Mouse (Mus musculus) embryonic facial prominence, embryonic 14.5 days (tissue): ENCODE results near the gene Rsrp1. TPM values are rescaled to one million over a fixed set of nuclear protein-coding genes. Genes with fewer than 3 reads are reported as not detected.

ENCODE experiments used
- ATAC-seq: fragments of 200-750 bp; cut with Nextera tagmentation; 2 replicates; pipeline ENCODE4 v1.8.0; 2017; ENCODE audit warnings: low read depth, moderate number of reproducible peaks, moderate TSS enrichment
- DNase-seq: peaks from one replicate; pipeline ENCODE4 v3.0.0-alpha.2; 2015; ENCODE audit warnings: low spot score
- H3K27ac ChIP-seq: fragments of 300-500 bp; sonication (generic); replicated peaks from 2 replicates; pipeline ENCODE4 v1.5.1; 2014; ENCODE audit warnings: low read depth, mild to moderate bottlenecking, low read length, moderate library complexity
- H3K27me3 ChIP-seq: fragments of 300-500 bp; sonication (generic); replicated peaks from 2 replicates; pipeline ENCODE4 v1.6.1; 2014; ENCODE audit warnings: low read length; ENCODE audit not compliant: control insufficient read depth, insufficient read depth
- H3K36me3 ChIP-seq: fragments of 300-500 bp; sonication (generic); 2 replicates; pipeline ENCODE4 v1.6.1; 2014; ENCODE audit warnings: low read length, mixed read lengths; ENCODE audit not compliant: control insufficient read depth, insufficient read depth
- H3K4me1 ChIP-seq: fragments of 300-500 bp; sonication (generic); 2 replicates; pipeline ENCODE4 v1.6.1; 2014; ENCODE audit warnings: antibody characterized with exemption, low read length; ENCODE audit not compliant: control insufficient read depth, insufficient read depth
- H3K4me2 ChIP-seq: fragments of 300-500 bp; sonication (generic); 2 replicates; pipeline ENCODE4 v1.6.1; 2014; ENCODE audit warnings: low read depth, mild to moderate bottlenecking, low read length, moderate library complexity, mixed read lengths
- H3K4me3 ChIP-seq: fragments of 300-500 bp; sonication (generic); 2 replicates; pipeline ENCODE4 v1.5.1; 2014; ENCODE audit warnings: low read depth, mild to moderate bottlenecking, low read length
- H3K9ac ChIP-seq: fragments of 300-500 bp; sonication (generic); 2 replicates; pipeline ENCODE4 v1.6.1; 2014; ENCODE audit warnings: low read depth, mild to moderate bottlenecking, low read length, moderate library complexity, mixed read lengths
- H3K9me3 ChIP-seq: fragments of 300-500 bp; sonication (generic); 2 replicates; pipeline ENCODE4 v1.6.1; 2016; ENCODE audit warnings: low read length; ENCODE audit not compliant: control insufficient read depth
- WGBS: fragments of 180-500 bp; shearing (Covaris S2); extraction: QIAGEN DNeasy Blood & Tissue Kit; methylation state at CpG from one replicate; pipeline ENCODE4 v1.1.7; 2014; 5-methylcytosine and 5-hydroxymethylcytosine counted together
- polyA plus RNA-seq: library from polyadenylated mRNA; unstranded; fragments of >200 nt; fragmentation: Nextera tagmentation; extraction: Ambion mirVana; gene quantifications from 2 replicates; pipeline ENCODE4 v1.2.1, GENCODE M21; 2014

The Rsrp1 gene
- polyA plus RNA-seq, 1 experiment from 2014 or later = 349 TPM

DNA sequence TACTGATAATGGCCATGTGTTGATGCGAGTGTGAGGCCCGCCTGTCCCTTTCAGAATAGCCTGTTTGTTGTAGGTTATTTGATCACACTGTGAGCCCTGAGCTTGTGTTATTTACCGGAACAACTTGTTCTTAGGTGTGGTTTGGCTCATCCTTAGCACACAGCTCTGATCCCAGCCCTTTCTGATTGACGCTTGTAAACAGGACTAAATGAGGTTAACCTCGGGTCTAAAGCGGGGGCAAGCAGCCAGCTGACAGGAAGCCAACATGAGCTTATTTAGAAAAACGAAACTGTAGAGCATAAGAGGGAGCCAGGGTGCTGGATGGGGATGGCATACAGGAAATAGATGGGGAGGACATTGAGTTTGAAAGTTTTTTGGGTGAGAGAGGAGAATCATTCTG, 5.0 kb upstream of the Rsrp1 start:
- no peaks in the 10 kb centered on the region for H3K27me3 ChIP-seq
- H3K9ac ChIP-seq = no peak overlapping the region
- ATAC-seq (no peak), DNase-seq (peak; percentile 63)
- H3K9me3 ChIP-seq = no peaks in the 10 kb centered on the region
- H3K27ac ChIP-seq = 0 out of 2 replicates have a peak overlapping the region, but pooled peaks have one; percentile 28
- peaks cover 5% of the 10 kb centered on the region; the same call in 1 of the 2 replicates for H3K4me1 ChIP-seq
- no peak overlapping the region for H3K4me3 ChIP-seq
- no peak overlapping the region for H3K4me2 ChIP-seq
- H3K36me3 ChIP-seq = 0 out of 2 replicates have a peak, but pooled peaks cover under 1% of the 10 kb centered on the region
- WGBS = 51% methylated on average over 7 of the region's 7 CpGs

DNA sequence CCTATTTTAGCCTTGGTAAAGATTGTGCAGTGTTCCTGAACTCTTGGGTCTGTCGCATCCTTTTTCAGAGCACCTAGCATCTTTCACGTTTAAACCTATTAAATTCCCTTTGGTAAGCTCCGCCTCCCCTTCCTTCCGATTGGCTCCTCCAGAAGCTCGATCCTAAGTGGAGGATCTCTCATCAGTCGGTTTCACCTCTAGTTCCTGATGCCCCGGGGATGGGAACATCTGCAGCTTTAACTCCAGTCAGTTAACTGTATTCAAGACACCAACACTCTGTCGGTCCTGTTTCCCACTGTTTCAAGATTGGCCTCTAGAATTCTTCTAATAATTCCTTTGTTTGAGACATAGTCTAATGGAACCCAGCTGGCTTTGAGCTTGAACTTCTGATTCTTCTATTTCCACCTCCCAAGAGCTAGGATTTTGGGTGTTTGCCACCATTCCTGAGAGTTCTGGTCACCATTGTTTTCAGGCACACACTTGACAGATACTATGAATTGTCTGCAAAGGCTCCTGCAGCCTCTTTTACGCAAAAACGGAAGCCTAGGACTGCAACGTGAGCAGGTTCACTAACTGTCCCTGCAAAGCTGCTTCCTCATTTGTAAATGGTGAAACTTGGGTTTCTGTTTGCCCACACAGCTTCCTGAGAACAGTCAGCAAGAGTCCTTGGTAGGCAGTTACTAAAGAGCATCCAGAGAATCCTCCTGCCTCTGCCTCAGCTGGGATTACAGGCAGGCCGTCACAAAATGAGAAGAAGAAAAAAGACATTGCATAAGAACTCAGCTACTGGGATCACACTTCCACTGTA, 3.5 kb upstream of the Rsrp1 start:
- H3K4me3 ChIP-seq = no peak overlapping the region
- peaks cover 5% of the 10 kb centered on the region; the same call in 1 of the 2 replicates for H3K4me1 ChIP-seq
- H3K36me3 ChIP-seq = peaks cover 5% of the 10 kb centered on the region; the same call in 1 of the 2 replicates
- no peak overlapping the region for H3K9ac ChIP-seq
- H3K27me3 ChIP-seq = no peaks in the 10 kb centered on the region
- DNase-seq (no peak), ATAC-seq (no peak)
- H3K9me3 ChIP-seq = no peaks in the 10 kb centered on the region
- H3K4me2 ChIP-seq = no peak overlapping the region
- 40% methylated on average over 12 of the region's 12 CpGs for WGBS
- H3K27ac ChIP-seq = no peak overlapping the region

DNA sequence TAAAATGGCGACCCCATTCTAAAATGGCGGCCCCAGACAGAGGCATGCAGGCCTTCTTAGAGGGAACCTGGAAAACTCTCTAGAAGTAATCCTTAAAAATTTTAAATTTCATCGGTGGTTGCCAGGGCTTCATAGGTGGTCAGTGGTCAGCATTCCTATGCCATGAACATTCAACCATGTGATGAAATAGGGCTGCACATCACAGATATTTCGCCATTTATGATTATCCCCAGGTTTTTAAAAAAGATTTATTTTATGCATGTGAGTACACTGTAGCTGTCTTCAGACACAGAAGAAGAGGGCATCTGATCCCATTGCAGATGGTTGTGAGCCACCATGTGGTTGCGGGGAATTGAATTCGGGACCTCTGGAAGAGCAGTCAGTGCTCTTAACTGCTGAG, 2.8 kb upstream of the Rsrp1 start:
- Histone ChIP-seq H3K4me1 (peaks cover 7% of the 10 kb centered on the region), H3K9ac (no peak overlapping the region), H3K4me3 (no peak overlapping the region), H3K27me3 (no peaks in the 10 kb centered on the region), H3K36me3 (peaks cover 11% of the 10 kb centered on the region), H3K9me3 (no peaks in the 10 kb centered on the region), H3K4me2 (no peak overlapping the region), H3K27ac (no peak overlapping the region)
- 95% methylated on average over 6 of the region's 6 CpGs for WGBS
- ATAC-seq = no peak
- DNase-seq = no peak

DNA sequence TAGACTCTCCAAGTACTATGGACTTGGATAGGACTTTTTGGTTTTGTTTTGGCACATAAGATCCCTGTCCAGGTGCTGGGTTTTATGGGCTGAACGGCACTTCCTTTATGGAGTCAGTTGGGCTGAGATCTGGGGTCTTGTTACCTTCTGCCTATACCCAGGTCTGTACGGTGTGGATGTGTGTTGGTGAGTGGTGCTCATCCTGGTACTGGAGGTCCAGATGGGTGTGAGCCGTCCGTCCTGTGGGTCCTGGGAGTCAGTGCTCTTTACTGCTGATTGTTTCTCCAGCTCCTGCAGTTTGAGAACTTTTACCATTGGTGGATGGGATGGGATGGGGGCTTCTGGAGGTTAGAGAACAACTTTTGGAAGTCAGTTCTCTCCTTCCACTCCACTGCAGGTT, 1.7 kb upstream of the Rsrp1 start:
- H3K4me1 ChIP-seq = peaks cover 8% of the 10 kb centered on the region
- peaks cover 22% of the 10 kb centered on the region for H3K36me3 ChIP-seq
- no peaks in the 10 kb centered on the region for H3K9me3 ChIP-seq
- DNase-seq = no peak
- H3K4me2 ChIP-seq = no peak overlapping the region
- WGBS = 92% methylated on average over 4 of the region's 4 CpGs
- H3K27me3 ChIP-seq = no peaks in the 10 kb centered on the region
- no peak overlapping the region for H3K27ac ChIP-seq
- no peak for ATAC-seq
- H3K4me3 ChIP-seq = no peak overlapping the region
- H3K9ac ChIP-seq = no peak overlapping the region

DNA sequence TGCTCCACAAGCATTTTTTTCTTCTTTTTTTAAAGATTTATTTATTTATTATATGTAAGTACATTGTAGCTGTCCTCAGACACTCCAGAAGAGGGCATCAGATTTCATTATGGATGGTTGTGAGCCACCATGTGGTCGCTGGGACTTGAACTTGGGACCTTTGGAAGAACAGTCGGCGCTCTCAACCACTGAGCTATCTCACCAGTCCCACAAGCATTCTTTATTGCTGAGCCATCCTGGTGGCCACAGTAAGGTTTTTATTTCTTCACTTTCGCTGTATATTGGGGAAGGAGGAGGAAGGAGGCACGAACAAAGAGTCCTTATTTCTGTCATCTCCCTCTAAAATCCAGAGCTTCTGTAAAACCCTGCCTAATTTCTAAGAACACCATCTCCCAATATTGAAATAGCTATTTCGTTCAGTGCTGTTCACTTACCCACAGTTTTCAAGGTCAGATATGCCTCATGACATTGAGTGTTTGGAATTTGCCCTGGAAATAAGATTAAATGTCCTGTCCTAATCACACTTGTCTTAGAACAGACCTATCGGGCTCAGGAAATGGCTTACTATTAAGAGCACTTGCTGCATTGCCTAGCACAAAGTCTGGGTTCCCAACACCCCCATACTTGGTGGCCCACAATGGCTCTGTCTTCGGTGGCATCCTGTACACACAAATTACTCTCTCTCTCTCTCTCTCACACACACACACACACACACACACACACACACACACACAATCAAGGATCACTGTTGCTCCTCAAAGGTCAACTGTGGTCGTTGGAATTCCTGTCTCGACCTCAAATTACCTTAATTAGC, 1.1 kb upstream of the Rsrp1 start:
- no peak for ATAC-seq
- peaks cover 8% of the 10 kb centered on the region for H3K4me1 ChIP-seq
- peak overlapping the region; percentile 94 for H3K27ac ChIP-seq
- peak overlapping the region; percentile 100 for H3K4me3 ChIP-seq
- H3K9ac ChIP-seq = peak overlapping the region; percentile 81
- H3K4me2 ChIP-seq = peak overlapping the region; percentile 83
- peaks cover 28% of the 10 kb centered on the region for H3K36me3 ChIP-seq
- no peak for DNase-seq
- H3K27me3 ChIP-seq = no peaks in the 10 kb centered on the region
- no peaks in the 10 kb centered on the region for H3K9me3 ChIP-seq
- 56% methylated on average over 10 of the region's 10 CpGs for WGBS

DNA sequence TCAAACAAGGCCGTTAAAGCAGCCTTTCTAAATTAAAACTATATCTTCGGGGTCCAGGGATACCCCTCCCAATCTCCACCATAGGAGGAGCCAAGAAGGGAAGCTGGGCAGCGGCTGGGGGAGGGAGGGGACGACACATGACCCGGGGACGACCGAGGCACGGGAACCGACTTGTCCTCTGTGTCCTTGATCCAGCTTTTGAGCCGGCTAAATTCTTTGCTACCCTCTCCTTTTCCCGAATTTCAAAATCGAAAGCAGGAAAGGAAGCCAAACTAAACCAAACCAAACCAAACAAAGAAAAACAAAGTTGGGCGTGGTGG, 507 bp upstream of the Rsrp1 start:
- Histone ChIP-seq H3K4me1 (peaks cover 8% of the 10 kb centered on the region), H3K4me3 (peak overlapping the region; percentile 100), H3K36me3 (peaks cover 34% of the 10 kb centered on the region), H3K27me3 (no peaks in the 10 kb centered on the region), H3K4me2 (peak overlapping the region; percentile 83), H3K9ac (peak overlapping the region; percentile 81), H3K27ac (peak overlapping the region; percentile 94), H3K9me3 (no peaks in the 10 kb centered on the region)
- DNase-seq = peak; percentile 80
- under 1% methylated on average over 13 of the region's 13 CpGs for WGBS
- peak; percentile 67; the same call in 1 of the 2 replicates for ATAC-seq

DNA sequence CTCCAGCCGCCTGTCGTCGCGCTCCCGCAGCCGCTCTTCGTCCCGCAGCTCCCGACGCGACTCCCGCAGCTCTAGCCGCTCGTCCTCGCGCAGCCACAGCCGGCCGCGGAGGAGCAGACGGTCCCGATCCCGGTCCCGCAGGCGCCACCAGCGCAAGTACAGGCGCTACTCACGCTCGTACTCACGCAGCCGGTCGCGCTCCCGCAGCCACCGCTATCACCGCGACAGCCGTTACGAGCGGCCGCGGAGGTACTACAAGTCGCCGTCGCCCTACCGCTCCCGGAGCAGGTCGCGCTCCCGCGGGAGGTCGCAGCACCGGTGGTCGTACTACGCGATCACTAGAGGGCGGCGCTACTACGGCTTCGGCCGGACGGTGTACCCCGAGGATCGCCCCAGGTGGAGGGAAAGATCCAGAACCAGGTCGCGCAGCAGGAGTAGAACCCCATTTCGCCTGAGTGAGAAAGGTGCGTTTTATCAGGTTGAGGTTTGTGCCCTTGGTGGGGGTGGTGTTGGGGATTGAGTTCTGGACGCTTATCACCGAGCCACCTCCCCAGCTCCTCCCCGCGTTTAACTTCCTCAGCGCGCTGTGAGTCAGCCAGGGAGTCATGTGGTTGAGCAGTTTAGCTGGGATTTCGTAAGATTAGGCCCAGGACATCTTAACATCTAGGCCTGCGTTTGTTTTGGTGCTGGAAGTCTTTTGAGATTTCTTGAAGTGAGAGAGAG, 788 bp downstream of the Rsrp1 start:
- Histone ChIP-seq H3K9ac (peak overlapping the region; percentile 99), H3K27ac (peak overlapping the region; percentile 93), H3K27me3 (no peaks in the 10 kb centered on the region), H3K4me1 (peaks cover 8% of the 10 kb centered on the region), H3K4me2 (peak overlapping the region; percentile 76), H3K36me3 (peaks cover 44% of the 10 kb centered on the region), H3K9me3 (no peaks in the 10 kb centered on the region), H3K4me3 (peak overlapping the region; percentile 100)
- ATAC-seq (peak; percentile 8), DNase-seq (peak; percentile 76)
- WGBS = under 1% methylated on average over 65 of the region's 75 CpGs

DNA sequence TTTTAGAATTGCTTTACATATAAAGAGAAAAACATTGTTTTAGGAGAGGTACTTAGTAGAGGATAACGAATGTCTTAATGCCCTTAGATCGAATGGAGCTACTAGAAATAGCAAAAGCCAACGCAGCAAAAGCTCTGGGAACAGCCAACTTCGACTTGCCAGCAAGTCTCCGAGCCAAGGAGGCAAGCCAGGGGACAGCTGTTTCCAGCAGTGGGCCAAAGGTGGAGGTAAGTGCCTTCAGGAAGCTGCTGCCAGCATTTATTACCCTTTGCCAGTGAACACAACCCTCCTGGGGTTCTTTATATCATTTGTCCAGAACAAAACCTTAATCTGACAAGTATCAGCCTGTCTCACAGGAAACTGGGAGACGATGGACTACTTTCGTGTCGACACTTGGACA, 1.8 kb downstream of the Rsrp1 start:
- no peak for DNase-seq
- H3K27me3 ChIP-seq = no peaks in the 10 kb centered on the region
- ATAC-seq = no peak
- peak overlapping the region; percentile 76 for H3K4me2 ChIP-seq
- no peaks in the 10 kb centered on the region for H3K9me3 ChIP-seq
- peaks cover 44% of the 10 kb centered on the region for H3K36me3 ChIP-seq
- WGBS = 72% methylated on average over 8 of the region's 8 CpGs
- peaks cover 8% of the 10 kb centered on the region for H3K4me1 ChIP-seq
- H3K27ac ChIP-seq = no peak overlapping the region
- H3K4me3 ChIP-seq = peak overlapping the region; percentile 100
- peak overlapping the region; percentile 99 for H3K9ac ChIP-seq
